Mouse (Mus musculus): ENCODE results near the gene Lnpep. TPM values are rescaled to one million over a fixed set of nuclear protein-coding genes. Genes with fewer than 3 reads are reported as not detected.

The Lnpep gene
- polyA plus RNA-seq, 1 experiment from 2014 or later = 5.9 TPM

DNA sequence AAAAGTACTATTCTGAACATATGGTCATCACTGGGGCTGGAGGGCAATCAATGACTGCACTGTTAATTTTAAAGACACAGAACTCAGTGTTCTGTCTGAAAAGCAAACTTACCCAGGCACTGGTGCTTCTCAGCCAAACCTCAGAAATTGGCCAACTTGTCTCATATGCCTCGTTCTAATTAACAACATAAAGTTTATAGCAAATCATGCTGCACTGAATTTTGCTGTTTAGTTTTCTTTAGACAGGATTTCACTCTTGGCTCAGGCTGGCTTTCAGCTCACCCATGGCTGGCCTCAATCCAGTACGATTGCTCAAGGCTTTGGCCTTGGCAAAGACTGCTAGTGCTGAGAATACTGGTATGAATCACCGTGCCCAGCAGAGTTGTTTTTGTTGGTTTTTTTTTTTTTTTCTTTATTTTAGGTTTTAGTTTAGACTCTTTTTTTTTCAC is 24.0 kb downstream of the Lnpep start:
- ATAC-seq (ENCODE audit: low FRiP score) = no peak
- Histone ChIP-seq H3K4me2 (no peak overlapping the region), H3K4me3 (ENCODE audit: low read depth, low read length) (no peak overlapping the region), H3K9ac (ENCODE audit: low read length) (no peak overlapping the region), H3K9me3 (ENCODE audit: control insufficient read depth, low read length) (no peaks in the 10 kb centered on the region), H3K27ac (ENCODE audit: low read depth, low read length) (no peak overlapping the region), H3K36me3 (ENCODE audit: control insufficient read depth, insufficient read depth, low read length) (no peaks in the 10 kb centered on the region), H3K27me3 (ENCODE audit: control insufficient read depth, insufficient read depth, low read length) (no peaks in the 10 kb centered on the region), H3K4me1 (ENCODE audit: control insufficient read depth, insufficient read depth, low read length) (no peaks in the 10 kb centered on the region)
- 88% methylated on average over 3 of the region's 3 CpGs for WGBS
- DNase-seq (ENCODE audit: low spot score, missing footprints) = no peak

DNA sequence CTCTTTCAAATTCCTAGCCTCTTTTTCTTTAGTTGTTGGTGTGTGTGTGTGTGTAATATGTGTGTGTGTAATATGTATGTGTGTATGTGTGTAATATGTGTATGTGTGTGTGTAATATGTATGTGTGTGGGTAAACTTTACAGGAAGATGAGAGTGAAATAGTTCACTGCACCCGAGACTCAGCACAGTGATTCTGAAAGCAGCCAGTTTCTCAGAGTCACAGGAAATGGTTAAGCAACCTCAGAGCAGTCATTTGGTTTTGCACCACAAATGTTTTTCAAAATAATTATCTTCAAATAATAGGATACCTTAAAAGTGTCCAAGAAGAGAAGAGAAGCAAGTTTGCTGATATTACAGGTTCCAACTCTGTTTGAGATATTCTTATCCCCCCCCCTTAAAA is 24.8 kb downstream of the Lnpep start:
- ATAC-seq (ENCODE audit: low FRiP score) (no peak), DNase-seq (ENCODE audit: low spot score, missing footprints) (no peak)
- Histone ChIP-seq H3K4me1 (ENCODE audit: control insufficient read depth, insufficient read depth, low read length) (no peaks in the 10 kb centered on the region), H3K36me3 (ENCODE audit: control insufficient read depth, insufficient read depth, low read length) (no peaks in the 10 kb centered on the region), H3K9me3 (ENCODE audit: control insufficient read depth, low read length) (no peaks in the 10 kb centered on the region), H3K9ac (ENCODE audit: low read length) (no peak overlapping the region), H3K27me3 (ENCODE audit: control insufficient read depth, insufficient read depth, low read length) (no peaks in the 10 kb centered on the region), H3K4me3 (ENCODE audit: low read depth, low read length) (no peak overlapping the region), H3K27ac (ENCODE audit: low read depth, low read length) (no peak overlapping the region), H3K4me2 (no peak overlapping the region)
- WGBS = 88% methylated on average over 1 of the region's 1 CpGs

DNA sequence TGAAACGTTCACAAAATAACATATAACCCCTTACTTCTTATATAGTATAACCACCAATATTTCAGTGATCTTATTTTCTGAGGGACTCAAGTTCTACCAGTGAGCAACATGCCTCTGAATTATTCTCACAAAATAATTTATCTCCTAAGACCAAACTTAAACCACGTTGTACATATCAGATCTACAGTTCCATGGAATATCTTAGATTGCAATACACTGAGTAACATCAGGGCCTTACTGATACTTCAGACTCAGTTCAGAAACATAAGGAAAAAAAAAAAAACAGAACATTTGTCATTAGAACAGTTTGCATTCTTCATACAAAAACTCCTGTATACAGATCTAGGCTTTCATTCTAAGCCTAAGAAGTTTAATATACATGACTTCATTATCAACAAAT is 26.5 kb downstream of the Lnpep start:
- Histone ChIP-seq H3K4me3 (ENCODE audit: low read depth, low read length) (no peak overlapping the region), H3K9ac (ENCODE audit: low read length) (no peak overlapping the region)
- 85% methylated on average over 2 of the region's 2 CpGs for WGBS

DNA sequence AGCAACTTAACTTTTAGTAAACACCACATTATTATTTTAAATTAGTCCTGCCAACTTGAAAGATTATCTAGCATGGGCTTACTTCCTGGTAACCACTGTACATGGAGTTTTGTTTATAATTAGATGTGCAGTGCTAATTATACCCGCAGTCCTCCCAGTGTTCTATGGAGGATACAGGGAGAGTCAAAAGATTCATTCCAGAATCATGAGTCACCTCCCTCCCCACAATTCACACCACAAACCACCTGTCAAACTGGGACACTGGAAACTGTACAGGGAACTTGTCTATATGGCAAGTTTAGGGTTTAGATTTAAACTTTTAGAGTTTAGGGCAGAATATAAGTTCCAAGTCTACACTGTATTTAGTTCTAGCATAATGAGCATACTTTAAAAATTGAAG is 31.9 kb downstream of the Lnpep start:
- H3K4me2 ChIP-seq = no peak overlapping the region
- WGBS = 88% methylated on average over 1 of the region's 1 CpGs
- H3K4me1 ChIP-seq (ENCODE audit: control insufficient read depth, insufficient read depth, low read length) = no peaks in the 10 kb centered on the region
- H3K4me3 ChIP-seq (ENCODE audit: low read depth, low read length) = no peak overlapping the region
- no peak for DNase-seq (ENCODE audit: low spot score, missing footprints)
- H3K27ac ChIP-seq (ENCODE audit: low read depth, low read length) = no peak overlapping the region
- no peak for ATAC-seq (ENCODE audit: low FRiP score)
- H3K9ac ChIP-seq (ENCODE audit: low read length) = no peak overlapping the region
- H3K36me3 ChIP-seq (ENCODE audit: control insufficient read depth, insufficient read depth, low read length) = no peaks in the 10 kb centered on the region
- H3K27me3 ChIP-seq (ENCODE audit: control insufficient read depth, insufficient read depth, low read length) = no peaks in the 10 kb centered on the region
- no peaks in the 10 kb centered on the region for H3K9me3 ChIP-seq (ENCODE audit: control insufficient read depth, low read length)

More for the DNA sequence above, 26.5 kb downstream of the Lnpep start:
- no peak for ATAC-seq (ENCODE audit: low FRiP score)
- no peak overlapping the region for H3K27ac ChIP-seq (ENCODE audit: low read depth, low read length)
- no peaks in the 10 kb centered on the region for H3K4me1 ChIP-seq (ENCODE audit: control insufficient read depth, insufficient read depth, low read length)
- no peak for DNase-seq (ENCODE audit: low spot score, missing footprints)
- H3K4me2 ChIP-seq = no peak overlapping the region
- no peaks in the 10 kb centered on the region for H3K9me3 ChIP-seq (ENCODE audit: control insufficient read depth, low read length)
- no peaks in the 10 kb centered on the region for H3K36me3 ChIP-seq (ENCODE audit: control insufficient read depth, insufficient read depth, low read length)
- no peaks in the 10 kb centered on the region for H3K27me3 ChIP-seq (ENCODE audit: control insufficient read depth, insufficient read depth, low read length)

DNA sequence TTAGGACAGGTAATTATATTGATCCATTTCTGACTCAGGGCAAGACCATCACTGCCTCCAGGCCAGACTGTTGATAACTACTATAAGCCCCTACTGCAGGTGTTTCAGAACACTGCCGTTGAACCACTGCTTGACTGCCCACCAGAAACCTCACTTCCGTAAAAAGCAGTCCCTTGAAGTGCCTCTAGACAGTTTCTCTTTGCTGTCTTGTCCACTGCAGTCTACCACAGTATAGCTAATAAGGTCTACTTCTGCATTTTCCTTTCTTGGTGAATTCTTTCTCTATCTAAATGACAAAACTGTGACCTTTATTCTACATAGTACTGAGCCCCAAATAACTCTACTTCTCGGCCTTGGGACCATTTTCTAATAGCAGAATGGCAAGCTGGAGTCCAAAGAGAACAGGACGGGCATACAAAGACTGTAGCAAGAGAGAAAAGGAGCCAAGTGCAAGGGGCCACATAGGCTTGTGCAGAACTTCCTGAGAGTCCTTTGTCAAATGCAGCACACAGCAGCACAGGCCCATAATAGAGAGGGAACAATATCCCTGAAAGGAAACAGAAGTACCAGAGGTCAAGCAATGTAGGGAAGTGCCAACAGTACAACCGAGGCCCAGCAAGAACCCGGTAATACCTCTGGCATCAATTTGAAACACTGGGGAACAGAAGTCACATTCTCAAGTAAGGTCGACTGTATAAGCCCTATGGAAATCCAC is 37.4 kb downstream of the Lnpep start:
- ATAC-seq (ENCODE audit: low FRiP score) = no peak

DNA sequence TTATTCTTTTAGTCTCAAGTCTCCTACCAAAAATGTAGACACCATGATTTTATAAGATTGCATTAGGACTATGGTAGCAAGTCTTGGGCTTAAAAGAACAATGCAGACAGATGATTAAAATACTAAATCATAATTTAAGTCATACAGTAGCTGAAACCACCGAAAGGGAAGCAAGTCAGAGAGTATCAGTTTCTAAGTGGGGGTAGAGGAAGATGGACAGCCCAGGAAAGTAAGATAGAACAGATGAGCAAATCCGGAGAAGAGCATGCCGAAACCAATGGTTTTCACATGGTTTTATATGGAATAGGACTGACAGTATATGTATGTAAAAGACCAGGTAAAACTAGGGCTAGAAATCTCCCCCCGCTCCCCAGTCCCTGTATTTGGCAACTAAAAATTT is 39.7 kb downstream of the Lnpep start:
- Histone ChIP-seq H3K9ac (ENCODE audit: low read length) (no peak overlapping the region), H3K4me3 (ENCODE audit: low read depth, low read length) (no peak overlapping the region), H3K4me1 (ENCODE audit: control insufficient read depth, insufficient read depth, low read length) (no peaks in the 10 kb centered on the region), H3K27me3 (ENCODE audit: control insufficient read depth, insufficient read depth, low read length) (no peaks in the 10 kb centered on the region), H3K9me3 (ENCODE audit: control insufficient read depth, low read length) (no peaks in the 10 kb centered on the region), H3K36me3 (ENCODE audit: control insufficient read depth, insufficient read depth, low read length) (no peaks in the 10 kb centered on the region), H3K4me2 (no peak overlapping the region), H3K27ac (ENCODE audit: low read depth, low read length) (no peak overlapping the region)
- no peak for DNase-seq (ENCODE audit: low spot score, missing footprints)
- 92% methylated on average over 4 of the region's 4 CpGs for WGBS
- no peak for ATAC-seq (ENCODE audit: low FRiP score)

More for the DNA sequence above, 37.4 kb downstream of the Lnpep start:
- Histone ChIP-seq H3K4me3 (ENCODE audit: low read depth, low read length) (no peak overlapping the region), H3K27me3 (ENCODE audit: control insufficient read depth, insufficient read depth, low read length) (no peaks in the 10 kb centered on the region), H3K4me1 (ENCODE audit: control insufficient read depth, insufficient read depth, low read length) (no peaks in the 10 kb centered on the region), H3K36me3 (ENCODE audit: control insufficient read depth, insufficient read depth, low read length) (no peaks in the 10 kb centered on the region), H3K9ac (ENCODE audit: low read length) (no peak overlapping the region), H3K27ac (ENCODE audit: low read depth, low read length) (no peak overlapping the region), H3K9me3 (ENCODE audit: control insufficient read depth, low read length) (no peaks in the 10 kb centered on the region), H3K4me2 (no peak overlapping the region)
- 90% methylated on average over 7 of the region's 7 CpGs for WGBS
- DNase-seq (ENCODE audit: low spot score, missing footprints) = no peak

DNA sequence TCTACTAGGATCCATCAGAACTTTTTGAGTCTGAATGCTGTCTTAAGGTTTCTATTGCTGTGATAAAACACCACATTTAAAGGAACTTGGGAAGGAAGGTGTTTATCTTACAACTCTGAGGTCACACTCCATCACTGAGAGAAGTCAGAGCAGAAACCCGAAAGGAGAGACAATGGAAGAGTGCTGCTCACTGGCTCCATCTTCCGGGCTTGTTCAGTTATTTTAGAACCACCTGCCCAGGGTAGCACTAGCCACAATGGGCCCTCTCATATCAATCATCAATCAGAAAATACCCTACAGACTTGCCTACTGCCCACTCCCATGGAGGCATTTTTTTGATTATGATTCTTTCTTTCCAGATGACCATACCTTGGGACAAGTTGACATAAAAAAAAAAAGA is 41.0 kb downstream of the Lnpep start:
- DNase-seq (ENCODE audit: low spot score, missing footprints) (no peak), ATAC-seq (ENCODE audit: low FRiP score) (no peak)
- Histone ChIP-seq H3K4me2 (no peak overlapping the region), H3K27ac (ENCODE audit: low read depth, low read length) (no peak overlapping the region), H3K9me3 (ENCODE audit: control insufficient read depth, low read length) (no peaks in the 10 kb centered on the region), H3K4me1 (ENCODE audit: control insufficient read depth, insufficient read depth, low read length) (no peaks in the 10 kb centered on the region), H3K36me3 (ENCODE audit: control insufficient read depth, insufficient read depth, low read length) (no peaks in the 10 kb centered on the region), H3K9ac (ENCODE audit: low read length) (no peak overlapping the region), H3K27me3 (ENCODE audit: control insufficient read depth, insufficient read depth, low read length) (no peaks in the 10 kb centered on the region), H3K4me3 (ENCODE audit: low read depth, low read length) (no peak overlapping the region)
- 54% methylated on average over 2 of the region's 2 CpGs for WGBS

DNA sequence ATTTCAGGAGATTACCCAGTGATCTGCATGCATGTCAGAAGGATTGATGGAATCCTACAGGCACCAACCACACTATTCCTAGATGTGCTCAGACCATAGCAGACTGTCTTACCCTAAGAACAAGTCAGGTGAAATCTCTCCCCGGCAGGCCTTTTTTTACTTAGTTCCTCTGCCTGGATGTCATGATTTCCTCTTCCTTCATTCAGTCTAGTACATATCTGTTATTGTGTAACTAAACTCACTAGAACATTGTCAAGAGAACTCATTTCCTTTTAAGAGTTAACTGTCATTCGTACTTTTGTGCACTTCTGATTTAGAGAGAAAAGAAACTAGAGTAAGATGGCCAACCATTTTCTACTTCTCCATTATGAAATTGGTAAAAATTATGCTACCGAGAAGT is 43.6 kb downstream of the Lnpep start:
- H3K27me3 ChIP-seq (ENCODE audit: control insufficient read depth, insufficient read depth, low read length) = no peaks in the 10 kb centered on the region
- ATAC-seq (ENCODE audit: low FRiP score) (no peak), DNase-seq (ENCODE audit: low spot score, missing footprints) (no peak)
- WGBS = 92% methylated on average over 3 of the region's 3 CpGs
- no peak overlapping the region for H3K27ac ChIP-seq (ENCODE audit: low read depth, low read length)
- no peaks in the 10 kb centered on the region for H3K36me3 ChIP-seq (ENCODE audit: control insufficient read depth, insufficient read depth, low read length)
- H3K4me3 ChIP-seq (ENCODE audit: low read depth, low read length) = no peak overlapping the region
- H3K4me2 ChIP-seq = no peak overlapping the region
- H3K9me3 ChIP-seq (ENCODE audit: control insufficient read depth, low read length) = no peaks in the 10 kb centered on the region
- H3K9ac ChIP-seq (ENCODE audit: low read length) = no peak overlapping the region
- no peaks in the 10 kb centered on the region for H3K4me1 ChIP-seq (ENCODE audit: control insufficient read depth, insufficient read depth, low read length)

DNA sequence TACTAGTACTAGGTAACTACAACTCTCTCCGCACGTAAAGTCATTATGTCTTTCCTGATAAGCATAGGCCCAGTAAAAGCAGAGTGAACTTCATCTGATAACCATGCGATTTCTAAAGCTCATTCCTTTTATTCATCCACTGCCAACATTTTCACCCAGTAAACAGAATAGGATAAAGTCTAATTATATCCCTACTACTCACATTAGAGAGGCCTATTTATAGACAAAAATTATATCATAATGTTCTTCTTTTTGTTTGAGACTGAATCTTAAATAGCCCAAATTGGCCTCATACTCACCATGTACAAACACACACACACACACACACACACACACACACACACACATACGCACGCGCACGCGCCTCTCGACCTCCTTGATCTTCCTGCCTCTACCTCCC is 48.5 kb downstream of the Lnpep start:
- H3K9ac ChIP-seq (ENCODE audit: low read length) = no peak overlapping the region
- no peak overlapping the region for H3K4me2 ChIP-seq
- 98% methylated on average over 9 of the region's 9 CpGs for WGBS
- H3K9me3 ChIP-seq (ENCODE audit: control insufficient read depth, low read length) = no peaks in the 10 kb centered on the region
- H3K4me3 ChIP-seq (ENCODE audit: low read depth, low read length) = no peak overlapping the region
- ATAC-seq (ENCODE audit: low FRiP score) (no peak), DNase-seq (ENCODE audit: low spot score, missing footprints) (no peak)
- H3K4me1 ChIP-seq (ENCODE audit: control insufficient read depth, insufficient read depth, low read length) = no peaks in the 10 kb centered on the region
- no peaks in the 10 kb centered on the region; the same call in 1 of the 2 replicates for H3K36me3 ChIP-seq (ENCODE audit: control insufficient read depth, insufficient read depth, low read length)
- no peak overlapping the region for H3K27ac ChIP-seq (ENCODE audit: low read depth, low read length)
- H3K27me3 ChIP-seq (ENCODE audit: control insufficient read depth, insufficient read depth, low read length) = no peaks in the 10 kb centered on the region
